In genomic region chr16:94789958-94790357, GRCm38 (mm10) we compare ENCODE assay signal across 10 mouse cellular contexts.
DNase-seq lines count a peak whose midpoint lies in the region; ATAC-seq and TF ChIP-seq lines count a peak whose summit lies in the region.
"Had no signal": no experiment of that assay in that cellular context is flagged by ENCODE, and none has a peak within 500 bp of the region (broad histone marks: within the 10 kb centered on the region; RNA-seq: fewer than 3 reads in every experiment).

No protein-coding gene starts in this region.

- peak; percentile 2 for DNase-seq in kidney, adult 9 months
- no peak for DNase-seq in kidney, adult 8-10 months
- peak; percentile 87 for DNase-seq in brain, adult 2 months (ENCODE audit: low read depth, low spot score)
- DNase-seq in hindbrain, postnatal 0 days (ENCODE audit: low spot score): peak; percentile 62
- no peak for DNase-seq in urinary bladder, postnatal 10 days (ENCODE audit: low spot score)
- no peak for DNase-seq in urinary bladder, adult 2 months (ENCODE audit: low spot score)
- DNase-seq in kidney, adult 18-20 months: no peak

- no peak overlapping the region for H3K4me2 ChIP-seq in hindbrain, postnatal 0 days (ENCODE audit: low read depth, low read length)
- H3K4me2 ChIP-seq: embryonic facial prominence, embryonic 12.5 days had no signal

- H3K4me3 ChIP-seq in ES-Bruce4 (ENCODE audit: low read depth, low read length): no peak overlapping the region
- H3K4me3 ChIP-seq in hindbrain, postnatal 0 days (ENCODE audit: low read length): no peak overlapping the region
- H3K4me3 ChIP-seq: embryonic facial prominence, embryonic 12.5 days had no signal

- no peak overlapping the region for H3K27ac ChIP-seq in ES-Bruce4 (ENCODE audit: insufficient read depth, low read length)
- H3K27ac ChIP-seq in hindbrain, postnatal 0 days: no peak overlapping the region
- H3K27ac ChIP-seq: embryonic facial prominence, embryonic 12.5 days; macrophage had no signal

- no peaks in the 10 kb centered on the region for H3K36me3 ChIP-seq in ES-Bruce4 (ENCODE audit: control insufficient read depth, insufficient read depth, low read length, poor library complexity, severe bottlenecking)
- H3K36me3 ChIP-seq in hindbrain, postnatal 0 days (ENCODE audit: insufficient read depth, low read length): no peaks in the 10 kb centered on the region
- H3K36me3 ChIP-seq: embryonic facial prominence, embryonic 12.5 days had no signal

- H3K9me3 ChIP-seq in ES-Bruce4 (replicated peaks; ENCODE audit: control insufficient read depth, insufficient read depth, low read length, poor library complexity, severe bottlenecking): no peaks in the 10 kb centered on the region
- no peaks in the 10 kb centered on the region for H3K9me3 ChIP-seq in hindbrain, postnatal 0 days (ENCODE audit: low read length)
- H3K9me3 ChIP-seq: embryonic facial prominence, embryonic 12.5 days had no signal

- no peaks in the 10 kb centered on the region for H3K27me3 ChIP-seq in ES-Bruce4 (ENCODE audit: control insufficient read depth, insufficient read depth, low read length, poor library complexity, severe bottlenecking)
- no peaks in the 10 kb centered on the region for H3K27me3 ChIP-seq in hindbrain, postnatal 0 days (ENCODE audit: insufficient read depth, low read length)
- H3K27me3 ChIP-seq: embryonic facial prominence, embryonic 12.5 days had no signal

- H3K4me1 ChIP-seq in ES-Bruce4 (ENCODE audit: control insufficient read depth, insufficient read depth, low read length): no peaks in the 10 kb centered on the region
- H3K4me1 ChIP-seq in hindbrain, postnatal 0 days (ENCODE audit: insufficient read depth, low read length): no peaks in the 10 kb centered on the region
- H3K4me1 ChIP-seq: embryonic facial prominence, embryonic 12.5 days had no signal

- H3K9ac ChIP-seq in ES-Bruce4 (ENCODE audit: low read depth, poor library complexity, severe bottlenecking): no peak overlapping the region
- H3K9ac ChIP-seq in hindbrain, postnatal 0 days (replicated peaks; ENCODE audit: low read length): no peak overlapping the region
- H3K9ac ChIP-seq: embryonic facial prominence, embryonic 12.5 days had no signal

- TF ChIP-seq EP300 in ES-Bruce4 (IDR thresholded peaks at IDR 0.05; ENCODE audit: insufficient read depth, low read depth, low read length): 0 out of 2 replicates have a peak, but pooled peaks have one; percentile 27

- WGBS in hindbrain, postnatal 0 days: 16% methylated on average over 6 of the region's 6 CpGs

- TF ChIP-seq POLR2A in ES-Bruce4 (IDR thresholded peaks at IDR 0.05; ENCODE audit: insufficient read depth, low read length): no peak

- peak; percentile 100 for TF ChIP-seq CTCF in ES-Bruce4 (IDR thresholded peaks at IDR 0.05; ENCODE audit: low read depth, low read length)
- TF ChIP-seq CTCF in hindbrain, postnatal 0 days (IDR thresholded peaks at IDR 0.05; ENCODE audit: low read depth): peak; percentile 96

- ATAC-seq in hindbrain, postnatal 0 days: peak; percentile 80

Comparison
In these comparisons a context has a peak if more than half of its experiments do, and no peak if none do; other contexts are left out.
1. DNase-seq: peak in kidney, adult 9 months (single experiment), brain, adult 2 months (single experiment) and hindbrain, postnatal 0 days (single experiment); none in kidney, adult 8-10 months (0 of 2), urinary bladder, postnatal 10 days (single experiment), urinary bladder, adult 2 months (single experiment) and kidney, adult 18-20 months (single experiment).